Mouse (Mus musculus): ENCODE measurements at regions not wholly inside any gene's neighbourhood (a gene's known extent, or its start where the extent isn't known, plus 50 kb on each side); places are given as distances from the start of the nearest gene placed in this dataset.
A peak's percentile ranks its signal among the peaks of the same experiment; 100 is the strongest.
"Not testable (repeated sequence)": the region's sequence is repeated elsewhere in the genome, so short reads cannot be mapped to it uniquely, and the experiment has no call there.

DNA sequence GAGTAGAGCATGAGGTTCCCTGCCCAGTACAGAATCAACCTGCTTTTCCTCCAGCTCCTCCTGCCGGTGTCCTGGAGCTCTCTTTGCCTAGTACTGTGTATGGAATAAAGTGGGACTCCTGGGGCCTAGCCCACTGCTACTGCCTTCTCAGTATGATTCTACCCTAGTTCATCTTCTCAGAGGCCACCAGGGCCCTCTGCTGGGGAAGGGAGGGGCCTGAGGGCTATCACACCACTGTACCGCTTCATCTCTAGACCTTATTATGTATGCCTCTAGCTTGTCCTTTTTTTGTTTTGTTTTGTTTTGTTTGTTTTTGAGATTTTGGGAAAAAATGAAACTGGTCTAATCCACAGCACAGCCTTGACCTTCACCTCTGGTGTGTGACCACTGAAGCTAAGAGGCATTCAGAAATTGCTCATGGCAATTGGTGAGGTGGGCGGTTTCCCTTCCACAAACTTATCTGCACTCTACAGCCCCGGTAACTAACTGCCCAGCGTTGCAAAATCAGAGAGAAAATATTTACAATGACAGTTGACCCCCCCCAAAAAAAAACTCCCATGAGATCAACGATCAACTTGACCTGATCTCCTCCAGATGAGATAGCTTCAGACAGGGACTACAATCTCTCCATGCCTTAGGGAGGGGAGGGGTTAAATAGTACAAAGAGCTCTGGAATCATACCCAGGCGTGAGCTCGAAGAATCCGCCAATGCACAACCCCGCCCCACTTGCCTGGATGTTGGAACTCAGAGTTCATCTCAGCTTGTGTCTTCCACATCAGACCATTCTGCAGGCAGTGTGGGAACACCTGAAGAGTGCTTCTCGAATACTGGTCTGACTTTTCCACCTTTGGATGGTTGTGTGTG is 168.8 kb downstream of the Tomm20 start:
- peak; percentile 24 for DNase-seq (ENCODE audit: low spot score)

- DNase-seq (ENCODE audit: low spot score), result no peak
Observed at GRCm38 (mm10) chr8:126775334-126775733, 170.3 kb downstream of the Tomm20 start.

DNA sequence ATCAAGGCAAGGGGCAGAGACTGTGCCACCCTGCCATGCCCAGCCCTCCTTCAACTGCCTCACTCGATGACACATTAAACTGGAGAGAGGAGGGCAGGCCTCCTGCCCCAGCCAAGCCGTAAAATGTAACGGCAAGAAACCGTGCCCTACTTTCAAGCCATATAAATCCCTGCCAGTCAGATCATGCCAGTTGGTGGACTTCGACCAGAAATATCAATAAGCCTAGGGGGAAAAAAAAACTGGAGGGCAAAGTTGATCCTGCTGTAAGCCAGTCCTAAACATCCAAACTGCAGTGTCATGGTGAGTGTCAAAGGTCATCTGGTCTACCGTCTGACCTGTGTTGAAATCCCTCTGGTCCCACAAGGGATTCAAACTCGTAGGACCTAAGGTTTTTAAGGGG is 170.8 kb downstream of the Tomm20 start:
- DNase-seq (ENCODE audit: low spot score), result no peak

DNA sequence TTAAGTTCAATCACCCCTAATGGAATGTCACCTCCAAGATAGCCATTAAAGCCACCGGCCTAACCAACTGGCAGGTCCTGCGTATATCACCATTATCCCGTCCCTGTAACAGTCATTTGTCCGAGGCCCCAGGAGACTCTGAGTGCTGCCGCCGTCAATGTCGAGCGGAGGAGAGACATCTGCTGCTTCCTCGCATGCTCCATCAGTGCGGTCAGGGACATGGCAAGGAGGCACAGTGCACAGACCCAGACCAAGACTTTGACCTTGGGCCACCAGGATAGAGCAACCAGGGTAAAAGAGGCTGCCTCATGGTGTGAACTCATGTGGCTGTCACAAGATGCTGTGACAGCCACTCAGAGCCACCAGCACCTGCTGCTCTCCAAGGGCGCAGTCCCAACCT is 172.9 kb downstream of the Tomm20 start:
- DNase-seq (ENCODE audit: low spot score), result no peak

DNA sequence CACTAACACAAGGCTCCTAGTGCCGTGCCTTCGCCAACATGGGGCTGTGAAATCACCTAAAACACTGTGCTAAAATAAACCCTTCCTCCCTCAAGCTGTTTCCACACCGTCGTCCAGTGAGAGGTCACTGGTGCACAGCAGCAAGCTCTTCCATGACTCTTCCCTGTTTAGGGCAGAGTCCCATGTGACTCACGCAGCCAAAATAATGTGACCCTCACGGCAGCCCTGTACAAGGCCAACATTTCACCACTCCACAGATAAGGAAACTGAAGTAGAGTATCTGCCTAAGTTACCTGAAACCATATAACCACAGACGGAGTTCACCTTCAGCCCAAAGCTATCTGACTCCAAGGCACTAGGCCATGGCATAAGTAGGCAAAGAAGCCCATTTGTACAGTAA is 173.4 kb downstream of the Tomm20 start:
- no peak for DNase-seq (ENCODE audit: low spot score)

- not testable (repeated sequence) for DNase-seq (ENCODE audit: low spot score)
Observed at GRCm38 (mm10) chr8:126770374-126770773, 175.3 kb downstream of the Tomm20 start.

DNA sequence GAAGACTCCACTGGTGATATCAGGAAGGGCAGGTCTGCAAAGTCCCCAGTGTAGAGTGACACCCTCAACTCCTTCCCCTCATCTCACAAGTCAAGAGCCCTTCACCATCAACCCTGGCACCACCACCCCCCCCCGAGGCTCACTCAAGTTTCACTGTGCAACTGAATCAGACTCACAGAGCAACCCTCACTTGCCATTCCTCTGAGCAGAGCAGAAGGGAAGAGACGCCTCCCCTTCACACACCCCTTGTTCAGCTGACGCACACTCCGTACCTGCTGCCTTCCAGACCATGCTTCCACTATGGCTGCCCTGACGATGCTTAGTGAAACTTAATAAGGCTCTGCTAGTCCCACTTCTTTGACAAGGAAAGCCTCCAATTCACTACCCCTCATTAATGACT is 174.4 kb upstream of the Irf2bp2 start:
- no peak for DNase-seq (ENCODE audit: low spot score)

DNA sequence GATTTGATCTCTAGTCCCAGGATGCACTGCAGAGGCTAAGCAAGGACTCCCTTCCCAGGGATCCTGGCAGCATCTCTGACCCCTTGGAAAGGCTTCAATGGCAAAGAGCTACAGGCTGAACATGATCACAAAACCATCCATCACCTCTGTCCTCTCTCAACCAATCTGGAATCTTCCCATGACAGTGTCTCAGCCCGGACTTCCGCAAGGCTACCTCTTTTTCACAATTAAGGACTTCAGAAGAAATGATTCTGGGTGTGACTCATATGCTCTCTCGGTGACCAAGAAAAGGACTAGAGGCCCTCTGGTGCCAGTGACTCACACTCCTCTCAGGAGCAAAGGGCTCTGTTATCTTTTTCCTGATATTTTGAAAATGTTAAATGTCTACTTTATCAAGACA is 173.6 kb upstream of the Irf2bp2 start:
- DNase-seq (ENCODE audit: low spot score), result no peak

DNA sequence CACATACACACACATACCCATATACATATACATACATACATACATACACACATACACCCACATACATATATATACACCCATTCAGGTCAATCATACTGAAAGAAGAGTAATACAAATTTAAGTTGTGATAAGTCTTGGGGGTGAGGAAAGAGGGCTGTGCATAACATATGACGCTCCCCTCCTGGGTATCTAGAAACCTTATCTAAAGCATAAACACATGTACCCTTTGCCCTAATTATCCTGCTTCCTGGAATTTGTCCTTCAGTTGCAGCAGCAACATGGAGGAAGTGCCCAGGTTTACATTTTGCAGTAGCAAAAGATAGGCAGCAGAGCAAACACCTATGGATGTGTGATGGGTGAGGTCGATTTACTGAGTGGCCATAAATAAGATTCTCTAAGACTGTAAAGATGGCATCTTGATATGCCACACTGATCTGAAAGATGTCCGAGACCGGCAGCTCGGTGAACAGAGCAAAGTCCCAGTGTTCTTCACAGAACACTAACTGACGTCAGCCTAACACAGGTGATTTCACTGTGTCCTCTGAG is 172.0 kb upstream of the Irf2bp2 start:
- DNase-seq (ENCODE audit: low spot score), result no peak

DNA sequence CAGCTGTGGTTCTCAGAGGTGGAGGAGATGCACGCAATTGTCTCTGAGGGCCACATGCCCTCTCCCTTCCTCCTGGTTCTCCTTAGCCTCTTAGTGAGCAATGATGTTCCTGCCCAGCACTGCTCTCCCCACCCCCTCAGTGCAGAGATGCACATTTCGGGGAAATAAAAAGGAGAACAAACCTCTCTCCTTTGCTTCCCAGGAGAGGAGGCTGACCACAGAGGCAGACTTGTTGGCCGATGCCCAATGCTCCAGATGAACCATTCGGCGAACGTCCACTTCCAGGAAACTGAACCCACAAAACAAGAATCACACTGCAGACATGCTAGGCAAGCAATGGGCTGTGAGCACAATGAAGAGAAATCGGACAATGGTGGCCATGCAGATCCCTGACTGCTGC is 169.8 kb upstream of the Irf2bp2 start:
- DNase-seq (ENCODE audit: low spot score), result no peak

DNA sequence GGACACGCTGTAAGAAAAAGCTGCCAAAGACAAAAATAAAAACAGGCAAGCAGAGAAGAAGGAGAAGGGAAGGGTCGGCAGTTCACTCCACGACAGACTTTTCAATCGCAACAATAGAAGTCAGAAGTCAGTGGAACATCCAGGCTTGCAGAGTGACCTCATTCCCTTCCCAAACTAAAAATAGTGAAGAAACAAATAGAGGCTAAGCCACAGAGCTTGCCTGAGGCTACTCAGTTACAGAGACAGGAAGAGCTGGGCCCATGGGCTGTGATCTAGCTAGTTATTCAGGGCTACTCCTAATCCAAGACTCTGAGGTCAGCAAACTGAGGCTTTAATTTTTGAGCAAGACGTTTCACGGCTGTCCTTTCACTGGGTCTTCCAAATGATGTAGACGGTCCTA is 165.9 kb upstream of the Irf2bp2 start:
- no peak for DNase-seq (ENCODE audit: low spot score)

GRCm38 (mm10) chr8:126758951-126759350 is 165.2 kb upstream of the Irf2bp2 start:
- DNase-seq (ENCODE audit: low spot score), result no peak

- DNase-seq (ENCODE audit: low spot score), result no peak
Observed at GRCm38 (mm10) chr8:126757951-126758757, 164.4 kb upstream of the Irf2bp2 start.

DNA sequence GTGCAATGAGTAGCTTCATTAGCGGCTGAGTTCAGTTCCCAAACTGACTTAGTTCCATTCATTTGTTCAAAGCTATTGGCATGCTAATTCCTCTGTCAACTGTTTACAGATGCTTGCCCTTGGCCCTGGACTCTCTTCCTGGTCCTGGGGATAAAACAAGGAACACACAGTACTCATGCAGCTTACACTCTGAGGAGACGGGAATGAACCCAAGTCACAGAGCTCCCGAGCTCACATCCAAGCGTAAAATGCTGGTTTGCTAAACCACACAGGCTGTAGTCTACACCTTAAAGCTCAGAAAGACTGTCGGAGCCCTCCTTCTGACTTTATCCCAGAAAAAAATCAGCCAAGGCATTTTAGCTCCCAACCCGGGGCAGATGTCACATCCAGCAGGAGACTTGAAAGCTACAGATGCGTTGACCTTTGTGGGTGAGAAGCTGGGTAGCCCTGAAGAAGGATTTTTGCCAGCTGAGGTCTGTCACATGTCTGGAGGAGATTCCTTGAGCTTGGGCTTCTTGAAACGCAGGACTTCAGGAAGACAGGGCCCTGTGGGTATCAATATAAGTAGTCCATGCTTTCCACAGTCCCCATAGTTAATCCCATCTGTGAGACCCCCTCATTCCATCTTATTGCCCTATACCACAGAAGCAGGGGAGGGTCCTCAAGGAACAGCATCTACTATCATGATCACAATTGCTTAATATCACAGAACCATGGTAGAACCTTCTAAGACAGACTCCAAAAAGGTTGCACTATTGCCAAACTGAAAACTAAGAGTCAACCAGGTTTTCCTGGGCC is 162.7 kb upstream of the Irf2bp2 start:
- DNase-seq (ENCODE audit: low spot score), result no peak

- DNase-seq (ENCODE audit: low spot score), result no peak
Observed at GRCm38 (mm10) chr8:126755669-126756068, 161.9 kb upstream of the Irf2bp2 start.

- DNase-seq (ENCODE audit: low spot score), result no peak
Observed at GRCm38 (mm10) chr8:126754361-126754809, 160.6 kb upstream of the Irf2bp2 start.

DNA sequence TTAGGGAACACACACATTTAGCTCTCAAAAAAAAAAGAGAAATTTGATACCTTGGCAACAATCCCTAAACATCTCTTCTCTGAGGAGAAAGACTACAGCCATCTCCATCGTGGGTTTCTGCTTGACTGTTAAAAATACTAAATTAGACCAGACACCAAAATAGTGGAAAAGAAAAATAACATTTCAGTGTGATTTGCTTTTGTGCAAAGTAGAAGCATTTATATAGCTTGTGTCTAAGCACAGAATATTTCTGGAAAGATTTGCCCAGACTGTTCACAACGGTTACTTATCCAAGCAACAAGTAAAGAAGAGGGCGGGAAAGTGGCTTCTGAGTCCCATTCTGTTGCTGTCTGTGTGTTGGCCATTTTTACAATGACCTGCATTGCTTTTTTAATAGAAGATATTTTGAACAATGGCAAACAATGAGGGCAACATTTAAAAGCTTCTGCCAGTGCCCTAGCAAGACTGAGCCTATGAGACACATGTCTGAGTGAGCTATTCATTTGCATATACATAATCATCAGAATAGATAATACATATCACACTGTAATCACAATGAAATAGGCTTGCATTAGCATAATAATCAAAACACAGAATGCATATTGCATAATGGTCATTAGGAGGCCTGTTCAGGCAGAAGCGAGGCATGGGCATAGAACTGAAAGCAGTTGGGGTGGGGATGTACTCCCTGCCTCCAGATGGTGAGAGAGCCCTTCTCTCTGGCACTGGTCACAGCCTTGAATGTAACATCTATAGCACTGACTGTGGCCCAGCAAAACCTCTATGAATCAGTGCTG is 159.5 kb upstream of the Irf2bp2 start:
- no peak for DNase-seq (ENCODE audit: low spot score)

DNA sequence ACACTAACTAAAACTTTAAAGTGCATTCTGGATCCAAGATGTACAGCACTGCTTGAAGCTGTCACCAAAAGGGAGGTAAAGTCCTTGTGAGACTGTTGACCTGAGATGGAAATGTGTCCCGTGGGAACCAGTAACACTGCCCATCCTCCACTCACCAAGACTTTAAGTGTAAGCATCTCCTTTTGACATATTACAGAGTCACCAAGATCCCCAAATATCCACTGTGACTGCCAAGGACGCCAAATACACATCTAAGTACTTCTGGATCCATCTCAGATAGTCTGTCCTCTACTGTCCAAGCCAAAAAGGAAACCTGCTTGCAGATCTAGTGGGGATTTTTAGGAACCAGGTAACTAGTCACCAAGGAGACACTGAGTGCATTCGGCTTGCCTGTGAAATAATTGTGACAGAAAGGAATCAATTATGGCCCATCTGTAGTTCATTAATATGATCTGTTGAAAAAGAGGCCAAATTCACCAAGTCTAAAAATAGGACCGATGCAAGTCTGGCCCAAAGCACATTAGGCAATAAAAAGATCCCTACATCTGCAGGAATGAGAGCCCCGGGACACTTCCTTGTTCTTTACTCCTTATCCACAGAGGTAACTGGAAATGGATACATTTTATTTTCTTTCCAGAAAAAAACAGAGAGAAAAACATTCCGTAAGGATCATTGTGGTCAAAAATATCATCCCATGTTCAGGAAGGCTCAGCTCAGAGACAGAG is 157.8 kb upstream of the Irf2bp2 start:
- no peak for DNase-seq (ENCODE audit: low spot score)

- no peak for DNase-seq (ENCODE audit: low spot score)
Observed at GRCm38 (mm10) chr8:126745992-126746775, 152.4 kb upstream of the Irf2bp2 start.
